Mouse (Mus musculus): ENCODE data around the gene Spred2. TPM values are rescaled to one million over a fixed set of nuclear protein-coding genes. Genes with fewer than 3 reads are reported as not detected.
A peak's percentile ranks its signal among the peaks of the same experiment; 100 is the strongest.

Gene Spred2
- polyA plus RNA-seq, 1 experiment from 2014 or later: 7.0 TPM

GRCm38 (mm10) chr11:19953919-19954318 is 29.7 kb downstream of the Spred2 start:
- DNase-seq: no peak
- Histone ChIP-seq H3K27me3 (ENCODE audit: insufficient read depth, low read length) (no peaks in the 10 kb centered on the region), H3K9ac (no peak overlapping the region), H3K4me1 (ENCODE audit: insufficient read depth) (0 out of 2 replicates have a peak, but pooled peaks cover 8% of the 10 kb centered on the region), H3K4me3 (ENCODE audit: low read depth, low read length) (no peak overlapping the region), H3K36me3 (ENCODE audit: insufficient read depth) (no peaks in the 10 kb centered on the region), H3K27ac (ENCODE audit: low read depth) (no peak overlapping the region), H3K9me3 (ENCODE audit: low read depth, low read length) (no peaks in the 10 kb centered on the region), H3K4me2 (no peak overlapping the region)
- ATAC-seq (ENCODE audit: insufficient read depth): no peak
- WGBS: 94% methylated on average over 7 of the region's 7 CpGs
- TF ChIP-seq CTCF (IDR thresholded peaks at IDR 0.05; ENCODE audit: low read depth): no peak

- no peak overlapping the region for H3K4me3 ChIP-seq (ENCODE audit: low read depth, low read length)
- no peaks in the 10 kb centered on the region for H3K27me3 ChIP-seq (ENCODE audit: insufficient read depth, low read length)
- H3K4me2 ChIP-seq: no peak overlapping the region
- TF ChIP-seq CTCF (IDR thresholded peaks at IDR 0.05; ENCODE audit: low read depth): no peak
- 0 out of 2 replicates have a peak, but pooled peaks cover 8% of the 10 kb centered on the region for H3K4me1 ChIP-seq (ENCODE audit: insufficient read depth)
- H3K27ac ChIP-seq (ENCODE audit: low read depth): no peak overlapping the region
- no peaks in the 10 kb centered on the region for H3K36me3 ChIP-seq (ENCODE audit: insufficient read depth)
- no peak overlapping the region for H3K9ac ChIP-seq
- H3K9me3 ChIP-seq (ENCODE audit: low read depth, low read length): no peaks in the 10 kb centered on the region
- DNase-seq (no peak), ATAC-seq (ENCODE audit: insufficient read depth) (no peak)
- 59% methylated on average over 9 of the region's 9 CpGs for WGBS
These were observed 30.9 kb downstream of the Spred2 start for GRCm38 (mm10) chr11:19955069-19955468.

GRCm38 (mm10) chr11:19955701-19956100 is 31.5 kb downstream of the Spred2 start:
- no peak overlapping the region for H3K27ac ChIP-seq (ENCODE audit: low read depth)
- H3K9me3 ChIP-seq (ENCODE audit: low read depth, low read length): no peaks in the 10 kb centered on the region
- no peak overlapping the region for H3K9ac ChIP-seq
- no peak for TF ChIP-seq CTCF (IDR thresholded peaks at IDR 0.05; ENCODE audit: low read depth)
- no peak overlapping the region for H3K4me2 ChIP-seq
- WGBS: 79% methylated on average over 6 of the region's 6 CpGs
- no peak overlapping the region for H3K4me3 ChIP-seq (ENCODE audit: low read depth, low read length)
- H3K36me3 ChIP-seq (ENCODE audit: insufficient read depth): no peaks in the 10 kb centered on the region
- 0 out of 2 replicates have a peak, but pooled peaks cover 1% of the 10 kb centered on the region for H3K4me1 ChIP-seq (ENCODE audit: insufficient read depth)
- no peaks in the 10 kb centered on the region for H3K27me3 ChIP-seq (ENCODE audit: insufficient read depth, low read length)
- DNase-seq (no peak), ATAC-seq (ENCODE audit: insufficient read depth) (no peak)

GRCm38 (mm10) chr11:19959006-19959405 is 34.8 kb downstream of the Spred2 start:
- no peak overlapping the region for H3K4me2 ChIP-seq
- TF ChIP-seq CTCF (IDR thresholded peaks at IDR 0.05; ENCODE audit: low read depth): no peak
- H3K9me3 ChIP-seq (ENCODE audit: low read depth, low read length): no peaks in the 10 kb centered on the region
- 78% methylated on average over 3 of the region's 3 CpGs for WGBS
- peaks cover 22% of the 10 kb centered on the region for H3K4me1 ChIP-seq (ENCODE audit: insufficient read depth)
- ATAC-seq (ENCODE audit: insufficient read depth) (no peak), DNase-seq (no peak)
- H3K9ac ChIP-seq: no peak overlapping the region
- H3K27ac ChIP-seq (ENCODE audit: low read depth): no peak overlapping the region
- H3K36me3 ChIP-seq (ENCODE audit: insufficient read depth): no peaks in the 10 kb centered on the region
- H3K4me3 ChIP-seq (ENCODE audit: low read depth, low read length): no peak overlapping the region
- H3K27me3 ChIP-seq (ENCODE audit: insufficient read depth, low read length): no peaks in the 10 kb centered on the region

- H3K9ac ChIP-seq: no peak overlapping the region
- ATAC-seq (ENCODE audit: insufficient read depth): peak; percentile 16; the same call in 1 of the 2 replicates
- no peak overlapping the region for H3K4me2 ChIP-seq
- peaks cover 27% of the 10 kb centered on the region for H3K4me1 ChIP-seq (ENCODE audit: insufficient read depth)
- no peak for DNase-seq
- H3K36me3 ChIP-seq (ENCODE audit: insufficient read depth): no peaks in the 10 kb centered on the region
- no peaks in the 10 kb centered on the region for H3K9me3 ChIP-seq (ENCODE audit: low read depth, low read length)
- H3K27me3 ChIP-seq (ENCODE audit: insufficient read depth, low read length): no peaks in the 10 kb centered on the region
- H3K27ac ChIP-seq (ENCODE audit: low read depth): no peak overlapping the region
- H3K4me3 ChIP-seq (ENCODE audit: low read depth, low read length): no peak overlapping the region
- 60% methylated on average over 5 of the region's 5 CpGs for WGBS
- TF ChIP-seq CTCF (IDR thresholded peaks at IDR 0.05; ENCODE audit: low read depth): no peak
These were observed 35.7 kb downstream of the Spred2 start for GRCm38 (mm10) chr11:19959897-19960296.

- Histone ChIP-seq H3K4me3 (ENCODE audit: low read depth, low read length) (no peak overlapping the region), H3K9me3 (ENCODE audit: low read depth, low read length) (no peaks in the 10 kb centered on the region), H3K36me3 (ENCODE audit: insufficient read depth) (no peaks in the 10 kb centered on the region), H3K27me3 (ENCODE audit: insufficient read depth, low read length) (no peaks in the 10 kb centered on the region), H3K4me2 (no peak overlapping the region), H3K9ac (no peak overlapping the region), H3K27ac (ENCODE audit: low read depth) (no peak overlapping the region), H3K4me1 (ENCODE audit: insufficient read depth) (peaks cover 31% of the 10 kb centered on the region)
- no peak for ATAC-seq (ENCODE audit: insufficient read depth)
- no peak for DNase-seq
- 76% methylated on average over 3 of the region's 3 CpGs for WGBS
- TF ChIP-seq CTCF (IDR thresholded peaks at IDR 0.05; ENCODE audit: low read depth): no peak
These were observed 36.4 kb downstream of the Spred2 start for GRCm38 (mm10) chr11:19960541-19960940.

GRCm38 (mm10) chr11:19961088-19961487 is 36.9 kb downstream of the Spred2 start:
- no peak for DNase-seq
- WGBS: 90% methylated on average over 6 of the region's 6 CpGs
- Histone ChIP-seq H3K9ac (no peak overlapping the region), H3K4me1 (ENCODE audit: insufficient read depth) (peaks cover 31% of the 10 kb centered on the region), H3K9me3 (ENCODE audit: low read depth, low read length) (no peaks in the 10 kb centered on the region), H3K27ac (ENCODE audit: low read depth) (no peak overlapping the region), H3K36me3 (ENCODE audit: insufficient read depth) (no peaks in the 10 kb centered on the region), H3K27me3 (ENCODE audit: insufficient read depth, low read length) (no peaks in the 10 kb centered on the region), H3K4me3 (ENCODE audit: low read depth, low read length) (no peak overlapping the region), H3K4me2 (no peak overlapping the region)
- ATAC-seq (ENCODE audit: insufficient read depth): no peak
- TF ChIP-seq CTCF (IDR thresholded peaks at IDR 0.05; ENCODE audit: low read depth): no peak
